Mouse (Mus musculus): ENCODE data around the gene Ece1.

- TF ChIP-seq CTCF (IDR thresholded peaks at IDR 0.05; ENCODE audit: control insufficient read depth, insufficient read depth, insufficient replicate concordance, low read depth, low read length): no peak
- TF ChIP-seq POLR2A (IDR thresholded peaks at IDR 0.05; ENCODE audit: control insufficient read depth, low read depth, low read length): no peak
Observed at GRCm38 (mm10) chr4:137926161-137926560, 64.1 kb downstream of the Ece1 start.

All from testis, adult 2 months (tissue).